Comparison of ENCODE assay signal across 9 mouse cellular contexts in the genomic region with DNA sequence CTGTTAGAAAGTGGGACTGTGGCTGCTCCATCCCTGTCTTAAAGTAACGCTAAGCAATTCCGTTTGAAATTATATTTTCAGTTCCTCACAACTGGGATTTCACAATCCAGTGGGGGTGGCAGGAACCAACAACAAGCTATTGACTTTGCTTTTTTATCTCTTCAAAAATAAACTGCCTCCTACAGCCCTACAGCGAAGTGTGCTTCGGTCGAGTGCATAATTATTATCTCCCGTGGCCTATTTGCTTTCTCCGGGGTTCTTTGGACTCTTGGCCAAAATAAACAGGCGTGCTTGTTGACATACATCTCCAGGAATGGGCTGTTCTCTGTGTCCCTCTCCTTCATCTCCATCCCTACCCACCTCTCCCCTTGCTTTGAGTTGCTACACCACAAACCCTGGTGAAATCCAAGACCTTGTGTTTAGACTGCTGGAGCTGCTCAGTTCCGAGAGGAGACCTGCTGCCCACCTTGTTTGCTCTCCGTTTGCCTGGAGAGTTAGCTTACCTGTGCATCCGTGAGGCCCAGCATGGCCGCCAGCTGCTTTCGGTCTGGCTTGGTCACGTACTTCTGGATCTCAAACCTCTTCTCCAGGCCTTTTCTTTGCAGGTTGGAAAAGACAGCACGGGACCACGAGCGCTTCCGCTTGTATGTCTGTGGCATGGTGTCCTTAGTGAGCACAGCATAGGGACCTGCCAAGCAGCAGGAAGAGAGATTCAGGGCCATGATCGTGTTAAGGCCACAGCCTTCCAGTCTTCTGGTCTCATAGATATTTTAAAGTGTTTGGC. TPM values are rescaled to one million over a fixed set of nuclear protein-coding genes. Genes with fewer than 3 reads are reported as not detected.
DNase-seq lines count a peak whose midpoint lies in the region; ATAC-seq and TF ChIP-seq lines count a peak whose summit lies in the region.
"Had no signal": no experiment of that assay in that cellular context is flagged by ENCODE, and none has a peak within 500 bp of the region (broad histone marks: within the 10 kb centered on the region; RNA-seq: fewer than 3 reads in every experiment).

No protein-coding gene starts in this region.

- ATAC-seq in limb, embryonic 14.5 days (ENCODE audit: low FRiP score, low read depth): no peak
- ATAC-seq: Patski had no signal

- peaks cover 84% of the 10 kb centered on the region for H3K27me3 ChIP-seq in limb, embryonic 14.5 days (ENCODE audit: control insufficient read depth, insufficient read depth, low read length)
- H3K27me3 ChIP-seq: Patski had no signal

- no peaks in the 10 kb centered on the region; the same call in 1 of the 2 replicates for H3K36me3 ChIP-seq in limb, embryonic 14.5 days (ENCODE audit: control insufficient read depth, insufficient read depth, low read length)

- no peaks in the 10 kb centered on the region for H3K9me3 ChIP-seq in limb, embryonic 14.5 days (ENCODE audit: control insufficient read depth, low read length)

- H3K4me1 ChIP-seq in embryonic fibroblast, embryonic 13.5 days (ENCODE audit: control insufficient read depth, insufficient read depth, low read length): 0 out of 2 replicates have a peak, but pooled peaks cover 2% of the 10 kb centered on the region
- peaks cover 18% of the 10 kb centered on the region for H3K4me1 ChIP-seq in limb, embryonic 14.5 days (ENCODE audit: control insufficient read depth, insufficient read depth, low read length)

- WGBS in limb, embryonic 14.5 days: 14% methylated on average over 19 of the region's 19 CpGs

- TF ChIP-seq CTCF in embryonic fibroblast, embryonic 13.5 days (IDR thresholded peaks at IDR 0.05; ENCODE audit: borderline replicate concordance, insufficient read depth, low read length): no peak

- peak overlapping the region; percentile 98 for H3K4me3 ChIP-seq in embryonic fibroblast, embryonic 13.5 days (ENCODE audit: insufficient read depth, low read length)
- H3K4me3 ChIP-seq in limb, embryonic 14.5 days (replicated peaks; ENCODE audit: low read length): peak overlapping the region; percentile 60

- peak; percentile 15 for DNase-seq in kidney, postnatal 14 days
- no peak for DNase-seq in kidney, adult 18-20 months
- DNase-seq in limb, embryonic 14.5 days (ENCODE audit: low spot score): no peak
- DNase-seq in neural tube, embryonic 10.5 days (ENCODE audit: extremely low spot score, low spot score): peak; percentile 61
- no peak for DNase-seq in cerebellum, adult 9-11 months
- no peak for DNase-seq in adrenal gland, postnatal 14 days
- no peak for DNase-seq in Muller cell, postnatal 12 days (ENCODE audit: inconsistent ontology term)

- H3K9ac ChIP-seq in limb, embryonic 14.5 days (ENCODE audit: low read depth, low read length, severe bottlenecking): peak overlapping the region; percentile 82

- H3K4me2 ChIP-seq in limb, embryonic 14.5 days (replicated peaks; ENCODE audit: low read depth, low read length, severe bottlenecking): peak overlapping the region; percentile 93

- no peak overlapping the region for H3K27ac ChIP-seq in embryonic fibroblast, embryonic 13.5 days (ENCODE audit: insufficient read depth, low read length)
- no peak overlapping the region for H3K27ac ChIP-seq in limb, embryonic 14.5 days (replicated peaks; ENCODE audit: low read depth, low read length)

- no peak for TF ChIP-seq POLR2A in embryonic fibroblast, embryonic 13.5 days (IDR thresholded peaks at IDR 0.05; ENCODE audit: low read depth, low read length)
- TF ChIP-seq POLR2A in limb, embryonic 14.5 days (IDR thresholded peaks at IDR 0.05; ENCODE audit: borderline replicate concordance, extremely low read depth, insufficient read depth, insufficient read length): no peak

RNA-seq across cellular contexts. Expression of gene Hlx, which starts 2.9 kb away (rescaled TPM):
- polyA plus RNA-seq in embryonic fibroblast, embryonic 13.5 days (2011; ENCODE audit: insufficient read length, low read depth, missing spikeins): 5.0 and 5.4 TPM in 2 replicates
- polyA plus RNA-seq in limb, embryonic 14.5 days (2012; rRNA removed): 16.2 and 24.4 TPM in 2 replicates
- polyA plus RNA-seq in limb, embryonic 14.5 days (2014; fragmentation: Nextera tagmentation; extraction: Ambion mirVana): 21.8 and 23.7 TPM in 2 replicates
- 35.5 and 39.5 TPM in 2 replicates for total RNA-seq in adrenal gland, postnatal 14 days (2021)

Comparison
In these comparisons a context has a peak if more than half of its experiments do, and no peak if none do; other contexts are left out.
1. DNase-seq: peak in kidney, postnatal 14 days (single experiment) and neural tube, embryonic 10.5 days (single experiment); none in kidney, adult 18-20 months (single experiment), limb, embryonic 14.5 days (single experiment), cerebellum, adult 9-11 months (single experiment), adrenal gland, postnatal 14 days (single experiment) and Muller cell, postnatal 12 days (single experiment).